Mouse (Mus musculus) left cerebral cortex, postnatal 36 days (tissue): ENCODE results near the gene Cnih2. TPM values are rescaled to one million over a fixed set of nuclear protein-coding genes. Genes with fewer than 3 reads are reported as not detected.
"Not testable (repeated sequence)": the region's sequence is repeated elsewhere in the genome, so short reads cannot be mapped to it uniquely, and the experiment has no call there.

ENCODE experiments used
- DNase-seq, 2 experiments: peaks; one replicate each; pipeline ENCODE4 v3.0.0; 2021 to 2022; ENCODE audit warnings: low spot score in 2 of 2, mixed read lengths in 1 of 2
- intact Hi-C: fragments of 180-260 bp; cut with DNase I; formaldehyde crosslinking; loops from one replicate; pipeline ENCODE4 v1.15.1; 2025
- total RNA-seq, 2 experiments: library from RNA; stranded (reverse); gene quantifications; 2 replicates each; pipeline ENCODE4 v1.2.3; 2021

Gene Cnih2
- total RNA-seq, 2 experiments from 2014 or later: 260 to 267 TPM

- intact Hi-C loops: loop anchor here (1.0 kb wide), 1 partner anchor 55 kb away; no protein-coding TSS in a partner anchor
Observed at GRCm38 (mm10) chr19:5094746-5095417, 3.4 kb downstream of the Cnih2 start.

GRCm38 (mm10) chr19:5094243-5094632 lies 4.1 kb downstream of the Cnih2 start:
- peak; percentile 95 to 96 for DNase-seq
- intact Hi-C loops: no loop called here

More at GRCm38 (mm10) chr19:5094746-5095417, 3.4 kb downstream of the Cnih2 start:
- no peak for DNase-seq

GRCm38 (mm10) chr19:5093481-5094242 lies 4.7 kb downstream of the Cnih2 start:
- intact Hi-C loops: no loop called here
- DNase-seq: no peak

- DNase-seq: no peak
- intact Hi-C loops: no loop called here
Observed at GRCm38 (mm10) chr19:5092083-5092482, 6.2 kb downstream of the Cnih2 start.

- intact Hi-C loops: no loop called here
- DNase-seq: no peak
Observed at GRCm38 (mm10) chr19:5089324-5089723, 9.0 kb downstream of the Cnih2 start.

- intact Hi-C loops: no loop called here
- peak; percentile 91 to 94 for DNase-seq
Observed at GRCm38 (mm10) chr19:5087884-5088728, 10.2 kb downstream of the Cnih2 start, which contains the start of gene Yif1a. Gene Yif1a (plus strand): TSS chr19:5088538.

- DNase-seq, intact Hi-C loops: not testable (repeated sequence)
Observed at GRCm38 (mm10) chr19:5086533-5086932, 11.8 kb downstream of the Cnih2 start.

- peak in 1 of 2 experiments; percentile 75 for DNase-seq
- intact Hi-C loops: no loop called here
Observed at GRCm38 (mm10) chr19:5085145-5085863, 13.0 kb downstream of the Cnih2 start, which contains the start of gene Tmem151a. Gene Tmem151a (minus strand): TSS chr19:5085531.

DNA sequence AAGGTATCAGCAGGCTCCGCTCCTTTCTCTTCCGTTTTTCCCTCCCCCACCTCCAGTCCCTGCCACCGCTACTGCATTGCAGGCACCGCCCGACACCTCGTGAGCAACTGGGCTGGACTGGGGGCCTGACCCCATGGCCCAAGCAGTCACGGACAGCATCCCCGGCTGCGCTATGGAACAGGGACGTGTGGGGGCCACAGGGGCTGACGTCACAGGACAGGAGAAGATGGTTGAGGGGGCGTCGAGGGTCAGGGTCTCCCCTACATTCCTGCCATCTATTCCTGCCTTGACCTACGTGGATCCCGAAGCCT lies 13.5 kb downstream of the Cnih2 start:
- no peak for DNase-seq
- intact Hi-C loops: no loop called here

DNA sequence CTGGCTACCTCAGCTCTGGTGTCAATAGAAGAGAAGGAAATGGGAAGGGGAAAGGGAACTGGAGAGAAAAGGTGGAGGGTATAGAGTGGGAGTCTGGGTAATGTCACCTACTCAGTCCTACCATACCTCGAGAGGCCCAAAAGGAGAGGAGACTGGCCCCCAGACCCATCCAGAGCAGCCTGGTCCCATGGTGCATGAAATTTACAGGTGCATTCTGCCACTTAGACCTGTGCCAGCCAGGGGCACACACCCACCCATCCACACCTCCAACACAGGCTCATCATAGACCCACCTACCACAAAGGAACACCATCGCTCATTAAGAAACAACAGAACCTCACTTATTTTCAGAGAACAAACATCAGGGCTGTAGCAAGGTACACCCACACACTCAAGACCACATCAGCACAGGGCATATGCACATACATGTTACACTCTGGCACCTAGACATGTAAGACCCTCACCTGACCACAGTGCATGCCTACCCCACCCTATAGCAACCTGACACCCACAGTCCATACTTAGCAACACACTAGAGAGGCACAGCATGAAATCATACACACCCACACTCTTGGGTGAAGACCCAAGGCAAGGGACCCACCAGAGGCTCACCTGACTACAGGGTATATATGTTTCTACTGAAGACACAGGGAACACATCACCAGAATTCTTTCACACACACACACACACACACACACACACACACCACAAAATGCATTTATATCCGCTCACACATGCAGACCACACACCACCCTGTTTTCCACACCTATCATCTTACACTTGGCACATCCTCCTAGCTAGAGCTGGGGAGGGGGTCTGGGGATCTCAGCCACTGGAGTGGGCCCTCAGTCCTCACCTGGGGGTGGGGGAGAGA lies 14.1 kb downstream of the Cnih2 start:
- DNase-seq: no peak
- intact Hi-C loops: no loop called here

DNA sequence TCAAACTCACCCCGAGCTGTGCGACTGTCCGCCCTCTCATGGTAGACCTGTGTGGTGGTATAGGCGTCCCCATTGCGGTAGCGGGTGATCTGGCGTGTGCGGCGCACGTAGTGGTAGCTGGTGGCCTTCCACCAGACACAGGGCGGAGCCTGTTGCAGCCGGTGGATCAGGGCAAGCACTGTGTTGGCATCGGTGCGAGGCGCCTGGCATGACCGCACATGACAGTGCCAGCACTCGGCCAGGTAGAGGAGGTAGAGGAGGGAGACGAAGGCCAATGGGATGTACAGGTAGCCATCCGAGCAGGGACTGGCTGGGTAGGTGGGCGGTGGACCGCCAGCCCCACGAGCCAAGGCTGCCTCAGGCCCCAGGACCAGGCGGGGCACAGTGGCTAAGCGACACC lies 15.7 kb downstream of the Cnih2 start:
- DNase-seq: no peak
- intact Hi-C loops: no loop called here

DNA sequence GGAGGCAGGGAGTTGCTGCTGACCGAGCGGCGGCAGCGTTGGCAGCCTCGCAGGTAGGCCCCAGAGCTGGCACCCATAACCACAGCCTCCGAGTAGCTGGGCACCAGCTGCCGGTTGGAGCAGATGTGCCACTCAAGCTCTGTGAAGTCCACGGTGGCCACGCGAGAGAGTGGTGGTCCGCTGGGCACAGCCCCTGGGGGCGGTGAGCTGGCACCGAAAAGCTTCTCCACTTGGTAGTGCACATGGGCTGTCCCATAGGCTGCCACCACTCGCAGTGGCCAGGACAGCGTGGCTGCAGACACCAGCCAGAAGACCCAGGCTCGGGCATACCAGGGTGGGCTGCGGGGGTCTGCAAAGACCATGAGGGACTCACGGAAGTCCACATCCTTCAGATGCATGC lies 16.3 kb downstream of the Cnih2 start:
- DNase-seq: no peak
- intact Hi-C loops: no loop called here

- intact Hi-C loops: no loop called here
- DNase-seq: no peak
Observed at GRCm38 (mm10) chr19:5079279-5079678, 19.0 kb downstream of the Cnih2 start.

DNA sequence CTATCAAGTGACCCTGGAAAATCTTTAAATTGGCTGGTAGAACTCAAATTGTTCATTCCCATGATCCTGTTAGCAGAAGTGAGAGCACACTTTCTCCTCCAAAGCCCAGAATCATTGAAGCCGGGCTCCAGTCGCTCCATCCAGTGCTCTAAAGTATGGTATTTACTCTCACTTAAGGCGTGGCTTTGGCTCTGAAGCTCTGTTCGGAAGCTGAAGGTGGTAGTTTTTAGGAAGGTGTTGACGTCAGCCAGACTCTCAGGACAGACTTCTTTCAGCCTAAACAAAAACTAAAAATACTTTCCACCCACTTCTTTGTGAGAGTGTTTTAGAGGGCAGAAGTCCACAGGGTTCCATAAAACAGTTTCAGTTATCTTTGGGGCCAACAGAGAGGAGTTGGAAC lies 24.8 kb downstream of the Cnih2 start:
- intact Hi-C loops: loop anchor here (2.0 to 5.0 kb wide), 2 partner anchors 17 to 56 kb away; no protein-coding TSS in a partner anchor
- DNase-seq: peak in 1 of 2 experiments; percentile 25

DNA sequence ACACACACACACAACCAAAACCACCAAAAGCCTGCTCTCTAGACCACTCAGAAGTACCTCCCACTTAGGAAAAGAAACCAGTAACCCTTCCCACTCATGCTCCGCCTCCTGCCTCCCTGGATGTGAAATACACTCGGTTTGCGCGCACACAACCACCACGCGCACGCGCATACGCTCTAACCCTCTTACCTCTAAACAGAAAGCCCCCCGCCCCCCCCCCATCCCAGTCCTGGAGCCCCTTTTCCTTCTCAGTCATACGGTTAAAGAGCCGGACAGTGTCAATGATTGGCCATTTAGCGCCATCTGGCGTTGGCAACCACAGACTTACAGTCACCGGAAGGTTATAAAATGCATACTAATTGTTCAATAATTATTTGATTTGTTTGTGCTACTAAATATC lies 25.3 kb downstream of the Cnih2 start:
- peak in 1 of 2 experiments; percentile 10 for DNase-seq
- intact Hi-C loops: loop anchor here (2.0 to 5.0 kb wide), 2 partner anchors 16 to 56 kb away; no protein-coding TSS in a partner anchor

GRCm38 (mm10) chr19:5072389-5073019 lies 25.8 kb downstream of the Cnih2 start:
- intact Hi-C loops: loop anchor here (2.0 to 5.0 kb wide), 2 partner anchors 16 to 55 kb away; no protein-coding TSS in a partner anchor
- DNase-seq: peak in 1 of 2 experiments; percentile 4

- intact Hi-C loops: loop anchor here (2.0 to 5.0 kb wide), 2 partner anchors 15 to 54 kb away; no protein-coding TSS in a partner anchor
- peak; percentile 21 to 24 for DNase-seq
Observed at GRCm38 (mm10) chr19:5071545-5072369, 26.6 kb downstream of the Cnih2 start.
